9 mouse cellular contexts compared by ENCODE assay signal in genomic region chr3:96487596-96488289, GRCm38 (mm10). TPM values are rescaled to one million over a fixed set of nuclear protein-coding genes. Genes with fewer than 3 reads are reported as not detected.
DNase-seq lines count a peak whose midpoint lies in the region; ATAC-seq and TF ChIP-seq lines count a peak whose summit lies in the region.
"Had no signal": no experiment of that assay in that cellular context is flagged by ENCODE, and none has a peak within 500 bp of the region (broad histone marks: within the 10 kb centered on the region; RNA-seq: fewer than 3 reads in every experiment).

No protein-coding gene starts in this region.

- no peaks in the 10 kb centered on the region for H3K9me3 ChIP-seq in kidney, embryonic 16.5 days (ENCODE audit: low read length)
- no peaks in the 10 kb centered on the region for H3K9me3 ChIP-seq in stomach, embryonic 15.5 days

- peak overlapping the region; percentile 82 for H3K27ac ChIP-seq in layer of hippocampus, adult 2 months
- H3K27ac ChIP-seq in kidney, embryonic 16.5 days (ENCODE audit: low read length) = peak overlapping the region; percentile 91
- peak overlapping the region; percentile 88 for H3K27ac ChIP-seq in stomach, embryonic 15.5 days

- H3K27me3 ChIP-seq in kidney, embryonic 16.5 days (ENCODE audit: insufficient read depth, low read length) = no peaks in the 10 kb centered on the region
- no peaks in the 10 kb centered on the region; the same call in 1 of the 2 replicates for H3K27me3 ChIP-seq in stomach, embryonic 15.5 days (replicated peaks)

- peaks cover 7% of the 10 kb centered on the region; the same call in 1 of the 2 replicates for H3K4me1 ChIP-seq in kidney, embryonic 16.5 days (ENCODE audit: insufficient read depth, low read length)
- H3K4me1 ChIP-seq in stomach, embryonic 15.5 days = 0 out of 2 replicates have a peak, but pooled peaks cover 4% of the 10 kb centered on the region

- peak overlapping the region; percentile 48 for H3K4me3 ChIP-seq in layer of hippocampus, adult 2 months
- H3K4me3 ChIP-seq in kidney, embryonic 16.5 days (ENCODE audit: low read length) = peak overlapping the region; percentile 36
- peak overlapping the region; percentile 33 for H3K4me3 ChIP-seq in stomach, embryonic 15.5 days (replicated peaks)

- WGBS in kidney, embryonic 16.5 days = 6% methylated on average over 25 of the region's 26 CpGs
- WGBS in stomach, embryonic 15.5 days = 4% methylated on average over 26 of the region's 26 CpGs

- no peak for DNase-seq in layer of hippocampus, adult 2 months (ENCODE audit: low spot score in 2 of 2)
- DNase-seq in layer of hippocampus, adult 9-10 months (ENCODE audit: low spot score) = no peak
- DNase-seq in cerebellum, adult 9-10 months = peak; percentile 71
- peak; percentile 47 to 48 for DNase-seq in heart, adult 9 months (ENCODE audit: low spot score in 2 of 2)
- peak; percentile 60 for DNase-seq in lung, postnatal 36 days
- DNase-seq in layer of hippocampus, adult 8-10 months (ENCODE audit: low spot score in 2 of 2) = no peak

- H3K9ac ChIP-seq in kidney, embryonic 16.5 days (replicated peaks; ENCODE audit: low read length) = peak overlapping the region; percentile 57
- H3K9ac ChIP-seq in stomach, embryonic 15.5 days = no peak overlapping the region

- H3K36me3 ChIP-seq in kidney, embryonic 16.5 days (ENCODE audit: insufficient read depth, low read length) = no peaks in the 10 kb centered on the region
- no peaks in the 10 kb centered on the region for H3K36me3 ChIP-seq in stomach, embryonic 15.5 days

- ATAC-seq in kidney, embryonic 16.5 days (ENCODE audit: low FRiP score, low TSS enrichment) = no peak
- ATAC-seq in stomach, embryonic 15.5 days (ENCODE audit: insufficient read depth, low FRiP score, low read depth) = no peak

- peak overlapping the region; percentile 59 for H3K4me2 ChIP-seq in kidney, embryonic 16.5 days (replicated peaks; ENCODE audit: low read depth, low read length)
- peak overlapping the region; percentile 64 for H3K4me2 ChIP-seq in stomach, embryonic 15.5 days

- TF ChIP-seq CTCF in layer of hippocampus, adult 2 months (conservative IDR thresholded peaks at IDR 0.05) = peak; percentile 54

RNA-seq across cellular contexts. Expression of gene BC107364, which starts 35.6 kb away (rescaled TPM):
- not detected for total RNA-seq in layer of hippocampus, adult 2 months (2021)
- 0.25 TPM in 1 of 2 replicates, not detected in the other for polyA plus RNA-seq in kidney, embryonic 16.5 days (2015; fragmentation: Nextera tagmentation; extraction: Ambion mirVana)
- 0.28 and 0.37 TPM in 2 replicates for polyA plus RNA-seq in stomach, embryonic 15.5 days (2015; fragmentation: Nextera tagmentation; extraction: Ambion mirVana)
- total RNA-seq in layer of hippocampus, adult 8-10 months (2022) = not detected
- total RNA-seq: neutrophil, adult 5-6 weeks had no signal

RNA-seq across cellular contexts. Expression of gene Hfe2, which starts 37.2 kb away (rescaled TPM):
- under 1 TPM in 1 of 2 experiments, not detected in 1; 0.23 TPM for total RNA-seq in layer of hippocampus, adult 2 months (2021)
- 0.37 and 0.69 TPM in 2 replicates for polyA plus RNA-seq in kidney, embryonic 16.5 days (2015; fragmentation: Nextera tagmentation; extraction: Ambion mirVana)
- 0.72 and 0.78 TPM in 2 replicates for polyA plus RNA-seq in stomach, embryonic 15.5 days (2015; fragmentation: Nextera tagmentation; extraction: Ambion mirVana)
- total RNA-seq in layer of hippocampus, adult 8-10 months (2022) = under 1 TPM in 2 of 4 experiments, not detected in 2; 0.16 to 0.22 TPM
- total RNA-seq: neutrophil, adult 5-6 weeks had no signal

Comparison
In these comparisons a context has a peak if more than half of its experiments do, and no peak if none do; other contexts are left out.
1. DNase-seq: peak in cerebellum, adult 9-10 months (single experiment), heart, adult 9 months (2 of 2) and lung, postnatal 36 days (single experiment); none in layer of hippocampus, adult 2 months (0 of 2), layer of hippocampus, adult 9-10 months (single experiment) and layer of hippocampus, adult 8-10 months (0 of 2).
2. Peak in every context shown above with its lines, with median percentiles within 50 percentile points of each other: H3K27ac ChIP-seq and H3K4me3 ChIP-seq.